Mouse (Mus musculus) 416B (cell line): ENCODE measurements at regions not wholly inside any gene's neighbourhood (a gene's known extent, or its start where the extent isn't known, plus 50 kb on each side); places are given as distances from the start of the nearest gene placed in this dataset.

Experiments used
- DNase-seq: peaks from one replicate; pipeline ENCODE4 v3.0.0; 2011; ENCODE audit warnings: low read depth

GRCm38 (mm10) chr1:144085530-144086520, 81.9 kb upstream of the Rgs2 start:
- DNase-seq = peak; percentile 97

- DNase-seq = no peak
Observed at GRCm38 (mm10) chr1:144078972-144079371, 75.0 kb upstream of the Rgs2 start.

- no peak for DNase-seq
Observed at GRCm38 (mm10) chr1:144078446-144078845, 74.5 kb upstream of the Rgs2 start.

- peak; percentile 87 for DNase-seq
Observed at GRCm38 (mm10) chr1:144075991-144076390, 72.0 kb upstream of the Rgs2 start.

- DNase-seq = no peak
Observed at GRCm38 (mm10) chr1:144061283-144061682, 57.3 kb upstream of the Rgs2 start.

GRCm38 (mm10) chr1:144055476-144056213, 51.7 kb upstream of the Rgs2 start:
- no peak for DNase-seq
